Mouse (Mus musculus): Measurements from ENCODE around the gene Dedd2.

The Dedd2 gene

GRCm38 (mm10) chr7:25219416-25219750 is 1.0 kb downstream of the Dedd2 start:
- no peak for DNase-seq (ENCODE audit: low read depth in 1 of 2, low spot score in 2 of 2)

GRCm38 (mm10) chr7:25218705-25219415 is 1.6 kb downstream of the Dedd2 start:
- DNase-seq (ENCODE audit: low read depth in 1 of 2, low spot score in 2 of 2), result peak in 1 of 2 experiments; percentile 9

- peak in 1 of 2 experiments; percentile 59 for DNase-seq (ENCODE audit: low read depth in 1 of 2, low spot score in 2 of 2)
These were observed 2.6 kb downstream of the Dedd2 start for GRCm38 (mm10) chr7:25217653-25218395.

- no peak for DNase-seq (ENCODE audit: low read depth in 1 of 2, low spot score in 2 of 2)
These were observed 6.2 kb downstream of the Dedd2 start for GRCm38 (mm10) chr7:25214172-25214571.

GRCm38 (mm10) chr7:25213099-25213498 is 7.3 kb downstream of the Dedd2 start:
- DNase-seq (ENCODE audit: low read depth in 1 of 2, low spot score in 2 of 2), result no peak

GRCm38 (mm10) chr7:25210482-25210881 is 9.9 kb downstream of the Dedd2 start:
- DNase-seq (ENCODE audit: low read depth in 1 of 2, low spot score in 2 of 2), result no peak

GRCm38 (mm10) chr7:25209161-25209622 is 11.2 kb downstream of the Dedd2 start:
- DNase-seq (ENCODE audit: low read depth in 1 of 2, low spot score in 2 of 2), result no peak

GRCm38 (mm10) chr7:25206094-25206830 is 14.2 kb downstream of the Dedd2 start:
- DNase-seq (ENCODE audit: low read depth in 1 of 2, low spot score in 2 of 2), result no peak

GRCm38 (mm10) chr7:25205355-25206093 is 14.9 kb downstream of the Dedd2 start:
- peak in 1 of 2 experiments; percentile 61 for DNase-seq (ENCODE audit: low read depth in 1 of 2, low spot score in 2 of 2)

GRCm38 (mm10) chr7:25203624-25204023 is 16.8 kb downstream of the Dedd2 start:
- no peak for DNase-seq (ENCODE audit: low read depth in 1 of 2, low spot score in 2 of 2)

- DNase-seq (ENCODE audit: low read depth in 1 of 2, low spot score in 2 of 2), result no peak
These were observed 22.9 kb downstream of the Dedd2 start for GRCm38 (mm10) chr7:25197384-25198018.

GRCm38 (mm10) chr7:25196107-25196506 is 24.3 kb downstream of the Dedd2 start:
- DNase-seq (ENCODE audit: low read depth in 1 of 2, low spot score in 2 of 2), result no peak

- no peak for DNase-seq (ENCODE audit: low read depth in 1 of 2, low spot score in 2 of 2)
These were observed 25.3 kb downstream of the Dedd2 start for GRCm38 (mm10) chr7:25195148-25195547.

GRCm38 (mm10) chr7:25192110-25192509 is 28.3 kb downstream of the Dedd2 start:
- no peak for DNase-seq (ENCODE audit: low read depth in 1 of 2, low spot score in 2 of 2)

GRCm38 (mm10) chr7:25190806-25191205 is 29.6 kb downstream of the Dedd2 start:
- no peak for DNase-seq (ENCODE audit: low read depth in 1 of 2, low spot score in 2 of 2)

GRCm38 (mm10) chr7:25187662-25188650 is 32.5 kb downstream of the Dedd2 start:
- DNase-seq (ENCODE audit: low read depth in 1 of 2, low spot score in 2 of 2), result peak; percentile 54 to 83

- no peak for DNase-seq (ENCODE audit: low read depth in 1 of 2, low spot score in 2 of 2)
These were observed 36.3 kb downstream of the Dedd2 start for GRCm38 (mm10) chr7:25184091-25184490.

- DNase-seq (ENCODE audit: low read depth in 1 of 2, low spot score in 2 of 2), result no peak
These were observed 38.6 kb downstream of the Dedd2 start for GRCm38 (mm10) chr7:25181814-25182213.

GRCm38 (mm10) chr7:25181331-25181790 is 39.1 kb downstream of the Dedd2 start:
- peak; percentile 35 to 59 for DNase-seq (ENCODE audit: low read depth in 1 of 2, low spot score in 2 of 2)
